Mouse (Mus musculus): ENCODE results near the gene Top3a.

GRCm38 (mm10) chr11:60719263-60719662, 57.9 kb downstream of the Top3a start:
- TF ChIP-seq CTCF (IDR thresholded peaks at IDR 0.05; ENCODE audit: low read depth, low read length) = no peak
- no peak for TF ChIP-seq POLR2A (IDR thresholded peaks at IDR 0.05; ENCODE audit: insufficient read depth, low read length)

Data from ES-Bruce4 (cell line).